Mouse (Mus musculus): ENCODE results near the gene Magi1.

Gene Magi1

DNA sequence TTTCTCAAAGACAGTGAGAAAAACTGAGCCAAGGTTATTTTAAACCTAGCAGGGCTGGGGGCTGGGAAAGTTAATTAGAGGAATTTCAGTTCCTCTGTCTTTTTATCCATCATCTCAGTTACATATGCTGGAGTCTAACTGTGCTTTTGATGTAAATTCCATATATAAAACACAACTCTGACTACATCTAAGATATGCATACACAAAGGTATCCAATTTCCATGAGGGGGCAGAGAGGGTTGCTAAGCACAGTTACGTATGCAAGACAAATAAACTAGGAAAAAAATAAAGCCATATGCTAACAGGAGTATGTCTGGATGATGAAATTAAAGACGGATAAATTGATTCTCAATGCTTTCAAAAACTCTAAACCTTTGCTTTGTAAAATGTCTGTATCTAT is 315.0 kb downstream of the Magi1 start:
- no peak for DNase-seq (ENCODE audit: low spot score)

- DNase-seq (ENCODE audit: low spot score) = no peak
Observed at GRCm38 (mm10) chr6:93962757-93963336, 320.9 kb downstream of the Magi1 start.

GRCm38 (mm10) chr6:93961782-93962181 is 321.9 kb downstream of the Magi1 start:
- no peak for DNase-seq (ENCODE audit: low spot score)

GRCm38 (mm10) chr6:93957172-93957571 is 326.5 kb downstream of the Magi1 start:
- no peak for DNase-seq (ENCODE audit: low spot score)

DNA sequence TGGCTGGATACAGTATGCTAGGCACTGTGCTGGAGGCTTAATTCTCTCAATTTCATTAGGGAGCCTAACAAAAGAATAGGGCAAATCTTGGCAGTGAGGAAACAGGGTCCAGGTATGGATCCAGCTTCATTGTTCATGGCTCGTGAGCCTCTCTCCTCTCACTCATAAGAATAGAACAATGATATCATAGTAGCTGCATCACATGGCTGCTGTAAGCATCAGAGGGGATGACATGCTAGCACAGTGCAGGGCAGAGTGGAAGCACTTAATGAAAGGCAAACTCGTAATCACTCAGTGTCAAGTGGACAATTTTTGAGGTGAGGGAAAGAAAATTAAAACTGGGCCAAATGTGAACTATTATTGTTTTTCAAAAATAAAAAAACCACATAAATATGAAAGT is 337.1 kb downstream of the Magi1 start:
- DNase-seq (ENCODE audit: low spot score) = no peak

GRCm38 (mm10) chr6:93936359-93936758 is 347.4 kb downstream of the Magi1 start:
- no peak for DNase-seq (ENCODE audit: low spot score)

GRCm38 (mm10) chr6:93935793-93936192 is 347.9 kb downstream of the Magi1 start:
- DNase-seq (ENCODE audit: low spot score) = no peak

GRCm38 (mm10) chr6:93934700-93935099 is 349.0 kb downstream of the Magi1 start:
- peak; percentile 9 for DNase-seq (ENCODE audit: low spot score)

GRCm38 (mm10) chr6:93924568-93924967 is 359.1 kb downstream of the Magi1 start:
- DNase-seq (ENCODE audit: low spot score) = no peak

DNA sequence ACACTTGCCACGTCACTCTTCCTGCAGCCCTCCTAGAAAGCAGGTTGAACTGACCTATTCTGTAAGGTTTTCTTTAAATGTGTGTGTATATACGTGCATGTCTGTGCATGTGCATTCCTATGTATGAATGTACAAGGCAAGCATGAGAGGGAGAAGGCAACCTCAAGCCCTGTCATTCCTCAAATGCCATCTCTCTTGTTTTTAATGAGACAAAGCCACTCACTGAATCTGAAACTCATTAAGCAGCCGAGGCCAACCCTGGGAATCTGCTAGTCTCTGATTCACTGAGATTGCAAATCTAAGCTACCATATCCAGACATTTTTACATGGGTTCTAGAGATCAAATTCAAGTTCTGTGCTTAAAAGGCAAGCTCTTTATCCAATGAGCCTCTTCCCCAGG is 359.7 kb downstream of the Magi1 start:
- no peak for DNase-seq (ENCODE audit: low spot score)

GRCm38 (mm10) chr6:93923351-93923750 is 360.4 kb downstream of the Magi1 start:
- DNase-seq (ENCODE audit: low spot score) = no peak

DNA sequence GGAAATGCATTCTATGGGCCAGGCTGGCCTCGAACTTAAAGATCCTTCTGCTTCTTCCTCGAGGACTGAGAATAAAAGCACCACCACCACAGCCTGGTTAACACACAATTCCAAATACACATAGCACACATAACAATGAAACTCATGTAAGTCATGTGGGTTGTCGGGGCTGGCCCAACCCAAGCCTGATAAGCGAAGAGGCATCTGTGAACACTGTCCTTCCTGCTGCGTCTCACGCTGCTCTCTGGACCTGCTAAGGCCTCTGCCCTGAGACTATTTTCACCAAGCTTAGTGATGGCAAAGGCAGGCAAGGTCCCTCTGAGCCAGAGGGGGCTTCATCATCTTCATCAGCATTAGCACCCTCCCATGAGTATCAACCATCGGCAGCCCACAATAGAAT is 360.8 kb downstream of the Magi1 start:
- no peak for DNase-seq (ENCODE audit: low spot score)

DNA sequence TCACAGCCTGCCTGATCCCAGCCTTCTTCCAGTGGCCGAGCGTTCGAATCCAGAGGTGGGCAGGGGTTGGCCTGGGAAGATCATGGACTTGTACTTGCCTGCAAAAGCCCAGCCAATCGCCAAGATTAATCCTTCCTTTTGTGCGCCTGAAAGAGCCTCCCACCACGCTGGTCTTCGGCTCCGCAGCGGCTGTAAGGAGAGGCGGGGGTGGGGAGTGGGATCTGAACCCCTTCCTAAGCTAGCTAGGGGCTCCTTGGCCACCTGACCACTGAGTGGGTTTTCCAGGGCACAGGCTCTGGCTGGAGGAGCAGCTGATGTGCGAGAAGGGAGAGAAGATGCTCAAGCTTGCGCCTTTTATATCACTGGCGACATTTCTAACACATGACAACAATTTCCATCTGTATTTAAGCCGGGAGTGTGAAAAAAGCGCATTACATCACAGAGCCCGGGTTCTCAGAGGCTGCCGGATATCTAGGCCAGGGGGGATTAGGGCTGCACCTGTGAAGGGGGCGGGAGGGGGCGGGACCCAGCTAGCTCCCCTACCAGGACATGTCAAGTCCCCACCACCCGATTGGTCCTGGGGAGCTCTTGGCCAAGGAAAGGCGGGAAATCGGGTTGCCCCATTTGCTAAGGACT is 370.4 kb downstream of the Magi1 start:
- DNase-seq (ENCODE audit: low spot score) = no peak

GRCm38 (mm10) chr6:93912582-93913225 is 371.0 kb downstream of the Magi1 start:
- DNase-seq (ENCODE audit: low spot score) = peak; percentile 25

- no peak for DNase-seq (ENCODE audit: low spot score)
Observed at GRCm38 (mm10) chr6:93912003-93912581, 371.6 kb downstream of the Magi1 start.

DNA sequence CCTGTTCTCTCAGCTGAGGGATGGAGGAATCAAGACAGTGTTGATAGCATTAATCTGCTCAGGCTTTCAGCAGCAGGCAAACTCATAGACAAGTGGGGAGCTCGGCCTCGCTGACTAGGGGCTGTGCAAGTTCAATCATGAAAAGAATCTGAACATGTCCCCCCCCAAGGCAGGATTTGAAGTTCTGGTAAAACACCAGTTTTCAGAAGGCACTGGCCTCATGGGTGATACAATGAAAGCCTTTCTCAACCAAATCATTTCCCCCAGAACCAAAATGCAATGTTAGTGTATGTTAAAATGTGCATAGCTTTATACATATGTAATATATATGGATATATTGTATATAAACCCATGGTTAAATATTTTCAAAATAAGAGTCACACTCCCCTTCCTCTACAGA is 372.3 kb downstream of the Magi1 start:
- no peak for DNase-seq (ENCODE audit: low spot score)

DNA sequence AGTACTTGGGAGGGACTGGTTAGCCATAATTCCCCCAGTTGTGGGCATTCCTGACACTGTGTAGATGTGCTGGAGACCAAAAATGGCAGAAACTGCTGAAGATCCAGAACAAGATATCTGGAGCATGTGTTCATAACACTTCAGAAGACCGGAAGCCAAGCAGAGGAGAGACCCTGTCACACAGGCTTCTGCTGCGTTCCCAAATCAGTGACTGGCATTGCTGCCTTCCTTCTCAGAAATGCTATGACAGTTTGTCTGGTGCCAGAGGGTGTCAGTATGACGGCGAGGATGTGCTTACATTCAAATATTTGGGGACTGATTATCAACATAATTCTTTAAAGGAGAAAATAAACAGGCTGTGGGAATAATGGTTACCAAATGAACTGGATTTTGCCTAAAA is 373.7 kb downstream of the Magi1 start:
- DNase-seq (ENCODE audit: low spot score) = no peak

DNA sequence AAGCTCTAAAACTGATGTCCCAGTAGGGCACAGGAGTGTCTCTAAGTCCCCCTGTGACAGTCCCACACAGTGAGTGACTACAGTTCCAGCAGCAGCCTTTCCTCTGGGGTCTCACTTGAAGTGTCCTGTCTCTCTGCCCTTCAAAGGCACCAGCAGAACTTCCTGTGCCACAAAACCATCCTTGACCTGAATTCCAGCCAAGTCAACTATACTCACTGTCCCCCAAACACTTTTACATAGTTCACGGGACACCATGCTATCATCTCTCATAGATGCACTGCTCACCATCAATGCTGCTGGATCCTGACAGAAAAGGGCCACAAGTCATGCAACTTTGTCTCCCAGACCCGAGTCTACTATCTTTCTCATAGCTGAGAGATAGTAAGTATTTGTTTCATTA is 378.7 kb downstream of the Magi1 start:
- no peak for DNase-seq (ENCODE audit: low spot score)

GRCm38 (mm10) chr6:93902239-93902638 is 381.5 kb downstream of the Magi1 start:
- no peak for DNase-seq (ENCODE audit: low spot score)

DNA sequence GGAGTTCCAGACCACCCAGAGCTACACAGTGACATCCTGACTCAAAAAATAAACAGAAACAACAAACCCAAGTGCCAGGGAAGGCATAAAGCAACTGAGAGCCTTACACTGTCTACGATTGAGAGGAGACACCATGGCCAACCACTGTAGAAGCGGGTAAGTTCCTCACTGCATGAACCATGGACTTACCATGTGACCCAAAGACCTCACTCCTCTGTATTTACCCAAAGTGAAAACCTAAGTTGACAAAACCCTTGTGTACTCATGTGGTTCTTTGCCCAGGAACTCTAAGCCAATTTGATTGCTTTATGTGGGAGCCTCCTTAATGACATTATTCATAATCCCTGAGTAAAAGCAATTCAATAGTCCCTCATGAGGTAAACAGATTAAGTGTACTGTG is 382.3 kb downstream of the Magi1 start:
- DNase-seq (ENCODE audit: low spot score) = no peak

- no peak for DNase-seq (ENCODE audit: low spot score)
Observed at GRCm38 (mm10) chr6:93897512-93897911, 386.2 kb downstream of the Magi1 start.

DNA sequence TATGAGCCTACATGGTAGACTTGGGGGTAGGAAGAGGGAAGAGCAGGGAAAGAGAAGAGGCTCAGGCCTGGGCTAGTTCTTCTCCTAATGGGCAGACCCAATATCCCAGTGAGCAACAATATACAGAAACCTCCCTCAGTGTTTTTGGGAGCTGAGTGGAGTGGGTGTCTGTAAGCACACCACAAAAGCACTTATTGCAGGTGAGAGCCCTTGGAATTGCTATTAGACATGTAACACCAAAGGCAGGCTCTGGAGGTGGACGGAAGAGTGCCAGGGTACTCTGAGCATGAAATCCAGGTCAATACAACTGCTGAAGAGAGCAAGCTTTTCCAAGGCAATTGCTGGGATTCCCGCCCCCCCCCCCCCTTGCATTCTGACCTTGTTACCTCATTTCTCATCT is 388.0 kb downstream of the Magi1 start:
- DNase-seq (ENCODE audit: low spot score) = no peak

DNA sequence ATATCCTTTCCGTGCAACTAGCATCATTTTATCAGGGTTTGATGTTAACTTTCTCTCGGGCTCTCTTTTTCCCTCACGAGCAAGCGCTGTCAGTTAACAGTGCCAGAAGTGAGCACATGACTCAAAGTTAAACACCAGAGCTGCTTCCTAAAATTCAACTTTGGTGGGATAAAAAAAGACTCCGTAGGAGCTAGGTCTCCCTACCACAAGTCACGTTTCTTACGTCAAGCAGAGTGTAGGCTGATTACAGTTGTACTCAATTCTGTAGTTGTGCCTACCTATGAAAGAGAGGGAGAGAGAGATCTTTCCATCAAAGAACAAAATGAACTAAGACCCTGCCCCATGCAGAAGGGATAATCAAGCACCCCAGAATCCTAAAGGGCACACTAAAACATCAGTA is 389.8 kb downstream of the Magi1 start:
- DNase-seq (ENCODE audit: low spot score) = no peak

Data from yolk sac, embryonic 10.5 days (tissue).